Mouse (Mus musculus) heart, adult 2 months (tissue): Measurements from ENCODE around the gene Nfe2l2.

ENCODE experiments used
- CTCF ChIP-seq: fragments of 200-600 bp; IDR thresholded peaks from 2 replicates; pipeline ENCODE4 v1.8.1; 2022; ENCODE audit warnings: antibody characterized with exemption, mild to moderate bottlenecking, moderate library complexity
- POLR2A ChIP-seq: fragments of 200-500 bp; IDR thresholded peaks from 2 replicates; pipeline ENCODE4 v1.6.1; 2011; ENCODE audit warnings: mild to moderate bottlenecking, low read depth, low read length, control low read depth; ENCODE audit not compliant: insufficient read depth

- TF ChIP-seq POLR2A = no peak
- no peak for TF ChIP-seq CTCF
Measured at GRCm38 (mm10) chr2:75713083-75713482, 8.6 kb upstream of the Nfe2l2 start.
